In the genomic region with DNA sequence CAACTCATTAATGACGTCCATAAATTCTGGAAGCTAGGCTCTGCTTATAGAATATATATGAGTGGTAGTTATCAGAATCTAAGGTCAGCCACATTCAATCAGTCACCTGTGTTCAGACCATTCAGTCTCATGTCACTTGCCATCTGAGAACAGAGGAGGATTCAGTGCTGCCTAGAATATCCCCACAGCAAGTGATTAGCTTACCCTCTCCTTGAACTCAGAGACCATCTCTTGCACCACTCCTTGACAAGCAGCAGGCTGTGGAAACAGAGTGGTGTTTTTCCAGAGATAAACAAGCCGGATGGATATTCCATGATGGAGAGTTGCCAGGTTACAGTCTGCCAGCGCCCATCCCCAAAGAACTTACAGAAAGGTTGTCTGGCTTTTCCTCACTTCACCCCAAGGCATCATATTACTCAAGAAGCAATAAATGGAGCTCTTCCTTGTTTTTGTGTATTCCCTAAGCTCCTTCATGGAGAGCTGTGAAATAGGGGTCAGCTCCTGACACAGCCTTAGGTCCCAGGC, we compare ENCODE assay signal across 25 mouse cellular contexts.
DNase-seq lines count a peak whose midpoint lies in the region; ATAC-seq and TF ChIP-seq lines count a peak whose summit lies in the region.
"Had no signal": no experiment of that assay in that cellular context is flagged by ENCODE, and none has a peak within 500 bp of the region (broad histone marks: within the 10 kb centered on the region; RNA-seq: fewer than 3 reads in every experiment).

No protein-coding gene starts in this region.

- peak; percentile 42 for DNase-seq in embryonic facial prominence, embryonic 14.5 days (ENCODE audit: low spot score)
- no peak for DNase-seq in embryonic facial prominence, embryonic 10.5 days (ENCODE audit: low spot score)
- peak; percentile 69 for DNase-seq in lung, embryonic 14.5 days
- DNase-seq in lung, postnatal 14 days, result no peak
- peak; percentile 22 for DNase-seq in lung, postnatal 10 days
- DNase-seq in lung, postnatal 25 days (ENCODE audit: low spot score), result no peak
- no peak for DNase-seq in layer of hippocampus, adult 18-20 months (ENCODE audit: low spot score in 2 of 2)
- DNase-seq: adrenal gland, adult 2 months; adrenal gland, postnatal 14 days; cerebellum, adult 11 months; cerebellum, adult 2 months; cerebellum, adult 9-11 months; cerebellum, postnatal 25 days; gastrocnemius, postnatal 25 days; heart, adult 2 months; heart, postnatal 14 days; heart, postnatal 4 days had no signal

- H3K27ac ChIP-seq in embryonic facial prominence, embryonic 14.5 days (replicated peaks; ENCODE audit: low read depth, low read length), result no peak overlapping the region
- H3K27ac ChIP-seq in embryonic facial prominence, embryonic 10.5 days (replicated peaks), result no peak overlapping the region
- no peak overlapping the region for H3K27ac ChIP-seq in lung, embryonic 14.5 days (ENCODE audit: low read depth)
- H3K27ac ChIP-seq: embryonic facial prominence, embryonic 13.5 days; forebrain, embryonic 12.5 days; forebrain, embryonic 15.5 days; heart, adult 2 months; heart, embryonic 13.5 days; hindbrain, embryonic 14.5 days; hindbrain, postnatal 0 days had no signal

- no peak for ATAC-seq in embryonic facial prominence, embryonic 14.5 days (ENCODE audit: low read depth)
- ATAC-seq in lung, embryonic 14.5 days (ENCODE audit: insufficient read depth), result peak; percentile 52; the same call in 1 of the 2 replicates
- ATAC-seq: forebrain, embryonic 15.5 days; hindbrain, postnatal 0 days; inflammation-experienced regulatory T-cells, adult 6 months; Patski had no signal

- TF ChIP-seq CTCF in lung, embryonic 14.5 days (IDR thresholded peaks at IDR 0.05; ENCODE audit: low read depth), result no peak

- WGBS in embryonic facial prominence, embryonic 14.5 days, result 60% methylated on average over 3 of the region's 3 CpGs
- 83% methylated on average over 3 of the region's 3 CpGs for WGBS in embryonic facial prominence, embryonic 10.5 days
- 58% methylated on average over 3 of the region's 3 CpGs for WGBS in lung, embryonic 14.5 days

- no peak overlapping the region for H3K4me3 ChIP-seq in embryonic facial prominence, embryonic 14.5 days (ENCODE audit: low read depth, low read length)
- no peak overlapping the region for H3K4me3 ChIP-seq in embryonic facial prominence, embryonic 10.5 days
- H3K4me3 ChIP-seq in lung, embryonic 14.5 days (ENCODE audit: low read depth, low read length), result no peak overlapping the region
- H3K4me3 ChIP-seq: embryonic facial prominence, embryonic 13.5 days; forebrain, embryonic 12.5 days; forebrain, embryonic 15.5 days; heart, adult 2 months; heart, embryonic 13.5 days had no signal

- no peaks in the 10 kb centered on the region for H3K36me3 ChIP-seq in embryonic facial prominence, embryonic 14.5 days (ENCODE audit: control insufficient read depth, insufficient read depth, low read length)
- H3K36me3 ChIP-seq in embryonic facial prominence, embryonic 10.5 days (replicated peaks), result no peaks in the 10 kb centered on the region
- no peaks in the 10 kb centered on the region for H3K36me3 ChIP-seq in lung, embryonic 14.5 days (ENCODE audit: insufficient read depth)
- H3K36me3 ChIP-seq: embryonic facial prominence, embryonic 13.5 days; forebrain, embryonic 12.5 days; forebrain, embryonic 15.5 days; heart, embryonic 13.5 days had no signal

- H3K4me1 ChIP-seq in embryonic facial prominence, embryonic 14.5 days (ENCODE audit: control insufficient read depth, insufficient read depth, low read length), result no peaks in the 10 kb centered on the region
- no peaks in the 10 kb centered on the region for H3K4me1 ChIP-seq in embryonic facial prominence, embryonic 10.5 days
- H3K4me1 ChIP-seq in lung, embryonic 14.5 days (ENCODE audit: insufficient read depth), result peaks cover 5% of the 10 kb centered on the region; the same call in 1 of the 2 replicates
- H3K4me1 ChIP-seq: forebrain, embryonic 12.5 days; forebrain, embryonic 15.5 days had no signal

- no peaks in the 10 kb centered on the region for H3K9me3 ChIP-seq in embryonic facial prominence, embryonic 14.5 days (ENCODE audit: control insufficient read depth, low read length)
- H3K9me3 ChIP-seq in embryonic facial prominence, embryonic 10.5 days, result no peaks in the 10 kb centered on the region
- H3K9me3 ChIP-seq in lung, embryonic 14.5 days (ENCODE audit: low read depth, low read length), result no peaks in the 10 kb centered on the region
- H3K9me3 ChIP-seq: embryonic facial prominence, embryonic 13.5 days; forebrain, embryonic 12.5 days; forebrain, embryonic 15.5 days; heart, embryonic 13.5 days had no signal

- no peaks in the 10 kb centered on the region for H3K27me3 ChIP-seq in embryonic facial prominence, embryonic 14.5 days (replicated peaks; ENCODE audit: control insufficient read depth, insufficient read depth, low read length)
- H3K27me3 ChIP-seq in embryonic facial prominence, embryonic 10.5 days (replicated peaks; ENCODE audit: low read depth, poor library complexity, severe bottlenecking), result no peaks in the 10 kb centered on the region
- H3K27me3 ChIP-seq in lung, embryonic 14.5 days (ENCODE audit: insufficient read depth, low read length), result no peaks in the 10 kb centered on the region
- H3K27me3 ChIP-seq: embryonic facial prominence, embryonic 13.5 days; forebrain, embryonic 12.5 days; forebrain, embryonic 15.5 days; heart, embryonic 13.5 days; Patski had no signal

- no peak overlapping the region for H3K9ac ChIP-seq in embryonic facial prominence, embryonic 14.5 days (ENCODE audit: low read depth, low read length)
- H3K9ac ChIP-seq in lung, embryonic 14.5 days, result no peak overlapping the region
- H3K9ac ChIP-seq: embryonic facial prominence, embryonic 13.5 days; forebrain, embryonic 12.5 days; forebrain, embryonic 15.5 days; heart, embryonic 13.5 days; hindbrain, embryonic 14.5 days had no signal

- no peak overlapping the region for H3K4me2 ChIP-seq in embryonic facial prominence, embryonic 14.5 days (ENCODE audit: low read depth, low read length)
- no peak overlapping the region for H3K4me2 ChIP-seq in lung, embryonic 14.5 days
- H3K4me2 ChIP-seq: embryonic facial prominence, embryonic 13.5 days; forebrain, embryonic 12.5 days; forebrain, embryonic 15.5 days; heart, embryonic 13.5 days; hindbrain, embryonic 14.5 days had no signal

Comparison
In these comparisons a context has a peak if more than half of its experiments do, and no peak if none do; other contexts are left out.
1. DNase-seq: peak in embryonic facial prominence, embryonic 14.5 days (single experiment), lung, embryonic 14.5 days (single experiment) and lung, postnatal 10 days (single experiment); none in embryonic facial prominence, embryonic 10.5 days (single experiment), lung, postnatal 14 days (single experiment), lung, postnatal 25 days (single experiment) and layer of hippocampus, adult 18-20 months (0 of 2).